Mouse (Mus musculus) liver, embryonic 12.5 days (tissue): ENCODE measurements around the gene Siva1. TPM values are rescaled to one million over a fixed set of nuclear protein-coding genes. Genes with fewer than 3 reads are reported as not detected.

Source experiments
- ATAC-seq: fragments of 200-750 bp; cut with Nextera tagmentation; 2 replicates; pipeline ENCODE4 v1.8.0; 2017; ENCODE audit warnings: moderate number of reproducible peaks, mild to moderate bottlenecking, moderate library complexity
- H3K27ac ChIP-seq: fragments of 300-500 bp; sonication (generic); 2 replicates; pipeline ENCODE4 v1.5.1; 2016; ENCODE audit warnings: mild to moderate bottlenecking
- H3K27me3 ChIP-seq: fragments of 300-500 bp; sonication (generic); replicated peaks from 2 replicates; pipeline ENCODE4 v1.6.1; 2016; ENCODE audit warnings: mild to moderate bottlenecking, moderate library complexity
- H3K36me3 ChIP-seq: fragments of 300-500 bp; sonication (generic); 2 replicates; pipeline ENCODE4 v1.6.1; 2016; ENCODE audit warnings: mild to moderate bottlenecking, moderate library complexity
- H3K4me1 ChIP-seq: fragments of 300-500 bp; sonication (generic); 2 replicates; pipeline ENCODE4 v1.6.1; 2016
- H3K4me2 ChIP-seq: fragments of 300-500 bp; sonication (generic); 2 replicates; pipeline ENCODE4 v1.6.1; 2016; ENCODE audit warnings: mild to moderate bottlenecking, moderate library complexity
- H3K4me3 ChIP-seq: fragments of 300-500 bp; sonication (generic); 2 replicates; pipeline ENCODE4 v1.5.1; 2016; ENCODE audit warnings: mild to moderate bottlenecking, moderate library complexity
- H3K9ac ChIP-seq: fragments of 300-500 bp; sonication (generic); 2 replicates; pipeline ENCODE4 v1.6.1; 2016; ENCODE audit warnings: mild to moderate bottlenecking, moderate library complexity
- H3K9me3 ChIP-seq: fragments of 300-500 bp; sonication (generic); replicated peaks from 2 replicates; pipeline ENCODE4 v1.6.1; 2016; ENCODE audit warnings: mild to moderate bottlenecking, moderate library complexity
- WGBS: fragments of 180-500 bp; shearing (Covaris S2); methylation state at CpG from one replicate; pipeline ENCODE4 v1.1.7; 2016; ENCODE audit not compliant: insufficient replicate concordance; 5-methylcytosine and 5-hydroxymethylcytosine counted together
- polyA plus RNA-seq: library from polyadenylated mRNA; unstranded; fragments of >200 nt; fragmentation: Nextera tagmentation; extraction: Ambion mirVana; gene quantifications from 2 replicates; pipeline ENCODE4 v1.2.1, GENCODE M21; 2016

Siva1 gene
- polyA plus RNA-seq, 1 experiment from 2014 or later, result 137 TPM

GRCm38 (mm10) chr12:112674132-112675011 is 29.9 kb downstream of the Siva1 start, which contains the start of gene Akt1:
Gene Akt1, minus strand, starts transcription at chr12:112674884.
- no peaks in the 10 kb centered on the region for H3K9me3 ChIP-seq
- peak within 1 kb of the TSS; percentile 94 for H3K9ac ChIP-seq
- H3K27me3 ChIP-seq, result peaks cover 35% of the 10 kb centered on the region
- H3K27ac ChIP-seq, result peak within 1 kb of the TSS; percentile 87
- peaks cover 71% of the 10 kb centered on the region for H3K4me1 ChIP-seq
- ATAC-seq, result peak; percentile 65
- peak within 1 kb of the TSS; percentile 98 for H3K4me2 ChIP-seq
- peak within 1 kb of the TSS; percentile 90 for H3K4me3 ChIP-seq
- WGBS, result under 1% methylated on average over 53 of the region's 70 CpGs
- peaks cover 25% of the 10 kb centered on the region for H3K36me3 ChIP-seq

GRCm38 (mm10) chr12:112675245-112676035 is 31.0 kb downstream of the Siva1 start:
- Histone ChIP-seq H3K36me3 (peaks cover 14% of the 10 kb centered on the region), H3K4me3 (peak overlapping the region; percentile 90), H3K4me2 (peak overlapping the region; percentile 98), H3K9me3 (no peaks in the 10 kb centered on the region), H3K9ac (peak overlapping the region; percentile 94), H3K27ac (peak overlapping the region; percentile 87), H3K4me1 (peaks cover 69% of the 10 kb centered on the region), H3K27me3 (peaks cover 46% of the 10 kb centered on the region)
- 12% methylated on average over 18 of the region's 18 CpGs for WGBS
- peak; percentile 49 for ATAC-seq

- no peak for ATAC-seq
- Histone ChIP-seq H3K4me1 (peaks cover 53% of the 10 kb centered on the region), H3K4me3 (no peak overlapping the region), H3K9ac (no peak overlapping the region), H3K27me3 (peaks cover 62% of the 10 kb centered on the region), H3K9me3 (no peaks in the 10 kb centered on the region), H3K4me2 (no peak overlapping the region), H3K36me3 (no peaks in the 10 kb centered on the region), H3K27ac (no peak overlapping the region)
- WGBS, result 58% methylated on average over 5 of the region's 5 CpGs
Measured at GRCm38 (mm10) chr12:112677076-112677475, 32.6 kb downstream of the Siva1 start.

GRCm38 (mm10) chr12:112677943-112678554 is 33.6 kb downstream of the Siva1 start:
- H3K4me1 ChIP-seq, result peaks cover 43% of the 10 kb centered on the region
- H3K27ac ChIP-seq, result no peak overlapping the region
- peak overlapping the region; percentile 67; the same call in 1 of the 2 replicates for H3K9ac ChIP-seq
- H3K27me3 ChIP-seq, result peaks cover 72% of the 10 kb centered on the region
- peak overlapping the region; percentile 93 for H3K4me2 ChIP-seq
- no peaks in the 10 kb centered on the region for H3K36me3 ChIP-seq
- 21% methylated on average over 19 of the region's 19 CpGs for WGBS
- ATAC-seq, result no peak
- no peaks in the 10 kb centered on the region for H3K9me3 ChIP-seq
- H3K4me3 ChIP-seq, result peak overlapping the region; percentile 70

- Histone ChIP-seq H3K4me3 (peak within 1 kb of the TSS; percentile 70), H3K27me3 (peaks cover 78% of the 10 kb centered on the region), H3K27ac (no peak within 1 kb of the TSS), H3K4me1 (peaks cover 38% of the 10 kb centered on the region), H3K4me2 (peak within 1 kb of the TSS; percentile 93), H3K9me3 (no peaks in the 10 kb centered on the region), H3K9ac (peak within 1 kb of the TSS; percentile 67), H3K36me3 (no peaks in the 10 kb centered on the region)
- no peak for ATAC-seq
- under 1% methylated on average over 51 of the region's 60 CpGs for WGBS
Measured at GRCm38 (mm10) chr12:112678555-112679026, 34.1 kb downstream of the Siva1 start, which contains the start of gene Zbtb42. Gene Zbtb42, plus strand, starts transcription at chr12:112678828.

- WGBS, result 5% methylated on average over 72 of the region's 87 CpGs
- peak overlapping the region; percentile 67 for H3K9ac ChIP-seq
- no peaks in the 10 kb centered on the region for H3K36me3 ChIP-seq
- no peaks in the 10 kb centered on the region for H3K9me3 ChIP-seq
- ATAC-seq, result no peak
- H3K4me1 ChIP-seq, result peaks cover 36% of the 10 kb centered on the region
- no peak overlapping the region for H3K27ac ChIP-seq
- peak overlapping the region; percentile 70 for H3K4me3 ChIP-seq
- peak overlapping the region; percentile 93 for H3K4me2 ChIP-seq
- H3K27me3 ChIP-seq, result peaks cover 83% of the 10 kb centered on the region
Measured at GRCm38 (mm10) chr12:112679027-112679996, 34.8 kb downstream of the Siva1 start.

GRCm38 (mm10) chr12:112683351-112683750 is 38.9 kb downstream of the Siva1 start:
- ATAC-seq, result no peak
- WGBS, result 56% methylated on average over 7 of the region's 7 CpGs
- peaks cover 20% of the 10 kb centered on the region for H3K4me1 ChIP-seq

GRCm38 (mm10) chr12:112688458-112688857 is 44.0 kb downstream of the Siva1 start:
- Histone ChIP-seq H3K9ac (no peak overlapping the region), H3K4me3 (no peak overlapping the region), H3K4me2 (peak overlapping the region; percentile 19; the same call in 1 of the 2 replicates), H3K27me3 (peaks cover 45% of the 10 kb centered on the region), H3K4me1 (peaks cover 18% of the 10 kb centered on the region), H3K9me3 (no peaks in the 10 kb centered on the region), H3K36me3 (no peaks in the 10 kb centered on the region), H3K27ac (no peak overlapping the region)
- ATAC-seq, result no peak
- 17% methylated on average over 15 of the region's 15 CpGs for WGBS

More at GRCm38 (mm10) chr12:112683351-112683750, 38.9 kb downstream of the Siva1 start:
- Histone ChIP-seq H3K4me2 (no peak overlapping the region), H3K36me3 (no peaks in the 10 kb centered on the region), H3K9me3 (no peaks in the 10 kb centered on the region), H3K27ac (no peak overlapping the region), H3K27me3 (peaks cover 88% of the 10 kb centered on the region), H3K9ac (no peak overlapping the region), H3K4me3 (no peak overlapping the region)

- Histone ChIP-seq H3K9me3 (no peaks in the 10 kb centered on the region), H3K4me2 (peak overlapping the region; percentile 90), H3K27me3 (peaks cover 32% of the 10 kb centered on the region), H3K36me3 (no peaks in the 10 kb centered on the region), H3K9ac (peak overlapping the region; percentile 85), H3K27ac (peak overlapping the region; percentile 61), H3K4me1 (peaks cover 21% of the 10 kb centered on the region), H3K4me3 (peak overlapping the region; percentile 69)
- ATAC-seq, result peak; percentile 94
- WGBS, result 2% methylated on average over 54 of the region's 54 CpGs
Measured at GRCm38 (mm10) chr12:112693185-112694126, 49.0 kb downstream of the Siva1 start.

GRCm38 (mm10) chr12:112694127-112694475 is 49.6 kb downstream of the Siva1 start:
- 79% methylated on average over 10 of the region's 10 CpGs for WGBS
- ATAC-seq, result no peak
- no peak overlapping the region for H3K27ac ChIP-seq
- H3K9me3 ChIP-seq, result no peaks in the 10 kb centered on the region
- peak overlapping the region; percentile 85 for H3K9ac ChIP-seq
- no peaks in the 10 kb centered on the region for H3K36me3 ChIP-seq
- peaks cover 19% of the 10 kb centered on the region for H3K4me1 ChIP-seq
- peaks cover 35% of the 10 kb centered on the region for H3K27me3 ChIP-seq
- peak overlapping the region; percentile 90 for H3K4me2 ChIP-seq
- peak overlapping the region; percentile 69; the same call in 1 of the 2 replicates for H3K4me3 ChIP-seq
